Mouse (Mus musculus): ENCODE measurements at regions not wholly inside any gene's neighbourhood (a gene's known extent, or its start where the extent isn't known, plus 50 kb on each side); places are given as distances from the start of the nearest gene placed in this dataset.

- no peak for TF ChIP-seq EP300 (IDR thresholded peaks at IDR 0.05; ENCODE audit: low read depth)
- TF ChIP-seq CTCF (IDR thresholded peaks at IDR 0.05; ENCODE audit: low read depth): no peak
These were observed 72.9 kb upstream of the Dhx15 start for GRCm38 (mm10) chr5:52263214-52263613.
